Mouse (Mus musculus) ES-Bruce4 (cell line): ENCODE measurements around the gene Apoa5.

Experiments used
- CTCF ChIP-seq: IDR thresholded peaks from one replicate; pipeline ENCODE4 v1.8.1; 2011; ENCODE audit warnings: low read depth, low read length
- EP300 ChIP-seq: IDR thresholded peaks from 2 replicates; pipeline ENCODE4 v1.6.1; 2011; ENCODE audit warnings: low read depth, low read length; ENCODE audit not compliant: insufficient read depth
- POLR2A ChIP-seq: IDR thresholded peaks from one replicate; pipeline ENCODE4 v1.8.1; 2011; ENCODE audit warnings: low read length; ENCODE audit not compliant: insufficient read depth

- TF ChIP-seq CTCF (no peak), EP300 (no peak), POLR2A (no peak)
Measured at GRCm38 (mm10) chr9:46259111-46259510, 9.3 kb upstream of the Apoa5 start.
